Mouse (Mus musculus): ENCODE results near the gene Iba57. TPM values are rescaled to one million over a fixed set of nuclear protein-coding genes. Genes with fewer than 3 reads are reported as not detected.

The Iba57 gene
- polyA plus RNA-seq, 1 experiment = 6.5 TPM

- Histone ChIP-seq H3K4me3 (ENCODE audit: extremely low read depth, insufficient read depth, insufficient read length) (no peak overlapping the region), H3K27me3 (ENCODE audit: control insufficient read depth, insufficient read depth, low read length) (peaks cover 7% of the 10 kb centered on the region), H3K4me1 (ENCODE audit: control insufficient read depth, insufficient read depth, insufficient read length) (no peaks in the 10 kb centered on the region), H3K36me3 (ENCODE audit: control insufficient read depth, insufficient read depth, low read length) (no peaks in the 10 kb centered on the region), H3K27ac (ENCODE audit: insufficient read depth, low read length) (no peak overlapping the region)
- 62% methylated on average over 6 of the region's 6 CpGs for WGBS
- TF ChIP-seq CTCF (IDR thresholded peaks at IDR 0.05; ENCODE audit: extremely low read depth, insufficient read depth, insufficient read length, insufficient replicate concordance) (no peak), POLR2A (IDR thresholded peaks at IDR 0.05; ENCODE audit: low read depth, low read length) (no peak)
- no peak for DNase-seq (ENCODE audit: low read depth in 1 of 2, low spot score in 2 of 2)
Observed at GRCm38 (mm10) chr11:59174189-59174838, 10.8 kb upstream of the Iba57 start.

GRCm38 (mm10) chr11:59170549-59170948 is 7.0 kb upstream of the Iba57 start:
- 81% methylated on average over 4 of the region's 4 CpGs for WGBS
- H3K4me3 ChIP-seq (ENCODE audit: extremely low read depth, insufficient read depth, insufficient read length) = no peak overlapping the region
- no peaks in the 10 kb centered on the region for H3K4me1 ChIP-seq (ENCODE audit: control insufficient read depth, insufficient read depth, insufficient read length)
- no peak for DNase-seq (ENCODE audit: low read depth in 1 of 2, low spot score in 2 of 2)
- no peak for TF ChIP-seq CTCF (IDR thresholded peaks at IDR 0.05; ENCODE audit: extremely low read depth, insufficient read depth, insufficient read length, insufficient replicate concordance)
- no peak for TF ChIP-seq POLR2A (IDR thresholded peaks at IDR 0.05; ENCODE audit: low read depth, low read length)
- H3K27ac ChIP-seq (ENCODE audit: insufficient read depth, low read length) = no peak overlapping the region
- H3K27me3 ChIP-seq (ENCODE audit: control insufficient read depth, insufficient read depth, low read length) = no peaks in the 10 kb centered on the region
- H3K36me3 ChIP-seq (ENCODE audit: control insufficient read depth, insufficient read depth, low read length) = no peaks in the 10 kb centered on the region

- H3K36me3 ChIP-seq (ENCODE audit: control insufficient read depth, insufficient read depth, low read length) = no peaks in the 10 kb centered on the region
- no peaks in the 10 kb centered on the region for H3K4me1 ChIP-seq (ENCODE audit: control insufficient read depth, insufficient read depth, insufficient read length)
- no peak overlapping the region for H3K27ac ChIP-seq (ENCODE audit: insufficient read depth, low read length)
- no peak for TF ChIP-seq CTCF (IDR thresholded peaks at IDR 0.05; ENCODE audit: extremely low read depth, insufficient read depth, insufficient read length, insufficient replicate concordance)
- no peak for TF ChIP-seq POLR2A (IDR thresholded peaks at IDR 0.05; ENCODE audit: low read depth, low read length)
- no peak overlapping the region for H3K4me3 ChIP-seq (ENCODE audit: extremely low read depth, insufficient read depth, insufficient read length)
- H3K27me3 ChIP-seq (ENCODE audit: control insufficient read depth, insufficient read depth, low read length) = no peaks in the 10 kb centered on the region
- WGBS = 87% methylated on average over 3 of the region's 3 CpGs
- no peak for DNase-seq (ENCODE audit: low read depth in 1 of 2, low spot score in 2 of 2)
Observed at GRCm38 (mm10) chr11:59169807-59170206, 6.3 kb upstream of the Iba57 start.

- Histone ChIP-seq H3K27me3 (ENCODE audit: control insufficient read depth, insufficient read depth, low read length) (no peaks in the 10 kb centered on the region), H3K4me1 (ENCODE audit: control insufficient read depth, insufficient read depth, insufficient read length) (no peaks in the 10 kb centered on the region), H3K4me3 (ENCODE audit: extremely low read depth, insufficient read depth, insufficient read length) (no peak overlapping the region), H3K36me3 (ENCODE audit: control insufficient read depth, insufficient read depth, low read length) (no peaks in the 10 kb centered on the region), H3K27ac (ENCODE audit: insufficient read depth, low read length) (no peak overlapping the region)
- DNase-seq (ENCODE audit: low read depth in 1 of 2, low spot score in 2 of 2) = no peak
- TF ChIP-seq CTCF (IDR thresholded peaks at IDR 0.05; ENCODE audit: extremely low read depth, insufficient read depth, insufficient read length, insufficient replicate concordance) (no peak), POLR2A (IDR thresholded peaks at IDR 0.05; ENCODE audit: low read depth, low read length) (no peak)
- 69% methylated on average over 2 of the region's 2 CpGs for WGBS
Observed at GRCm38 (mm10) chr11:59165616-59166241, 2.2 kb upstream of the Iba57 start.

GRCm38 (mm10) chr11:59164384-59164783 is 845 bp upstream of the Iba57 start:
- no peak for DNase-seq (ENCODE audit: low read depth in 1 of 2, low spot score in 2 of 2)
- Histone ChIP-seq H3K4me1 (ENCODE audit: control insufficient read depth, insufficient read depth, insufficient read length) (no peaks in the 10 kb centered on the region), H3K27ac (ENCODE audit: insufficient read depth, low read length) (peak overlapping the region; percentile 66; the same call in 1 of the 2 replicates), H3K36me3 (ENCODE audit: control insufficient read depth, insufficient read depth, low read length) (no peaks in the 10 kb centered on the region), H3K27me3 (ENCODE audit: control insufficient read depth, insufficient read depth, low read length) (no peaks in the 10 kb centered on the region), H3K4me3 (ENCODE audit: extremely low read depth, insufficient read depth, insufficient read length) (no peak overlapping the region)
- no peak for TF ChIP-seq CTCF (IDR thresholded peaks at IDR 0.05; ENCODE audit: extremely low read depth, insufficient read depth, insufficient read length, insufficient replicate concordance)
- no peak for TF ChIP-seq POLR2A (IDR thresholded peaks at IDR 0.05; ENCODE audit: low read depth, low read length)
- WGBS = 72% methylated on average over 9 of the region's 9 CpGs

- no peaks in the 10 kb centered on the region for H3K4me1 ChIP-seq (ENCODE audit: control insufficient read depth, insufficient read depth, insufficient read length)
- peak overlapping the region; percentile 53 for H3K4me3 ChIP-seq (ENCODE audit: extremely low read depth, insufficient read depth, insufficient read length)
- no peaks in the 10 kb centered on the region for H3K27me3 ChIP-seq (ENCODE audit: control insufficient read depth, insufficient read depth, low read length)
- no peak for TF ChIP-seq CTCF (IDR thresholded peaks at IDR 0.05; ENCODE audit: extremely low read depth, insufficient read depth, insufficient read length, insufficient replicate concordance)
- TF ChIP-seq POLR2A (IDR thresholded peaks at IDR 0.05; ENCODE audit: low read depth, low read length) = no peak
- peaks cover 11% of the 10 kb centered on the region for H3K36me3 ChIP-seq (ENCODE audit: control insufficient read depth, insufficient read depth, low read length)
- no peak for DNase-seq (ENCODE audit: low read depth in 1 of 2, low spot score in 2 of 2)
- peak overlapping the region; percentile 56 for H3K27ac ChIP-seq (ENCODE audit: insufficient read depth, low read length)
- 49% methylated on average over 9 of the region's 9 CpGs for WGBS
Observed at GRCm38 (mm10) chr11:59162443-59163254, 890 bp downstream of the Iba57 start.

Measured in spleen, adult 2 months (tissue).